Mouse (Mus musculus) B cell, adult 62 days (primary cell): Measurements from ENCODE around the gene Cabs1. TPM values are rescaled to one million over a fixed set of nuclear protein-coding genes. Genes with fewer than 3 reads are reported as not detected.

Source experiments
- total RNA-seq: library from RNA; stranded (reverse); gene quantifications from 4 replicates; pipeline ENCODE4 v1.2.4, GENCODE M21; 2023

Gene Cabs1
- not detected in 4 replicates for total RNA-seq

GRCm38 (mm10) chr5:87979139-87979538 lies at the start of gene Cabs1:
Gene Cabs1 (plus strand): TSS chr5:87979439.

GRCm38 (mm10) chr5:87969201-87969600 lies 10.0 kb upstream of the Cabs1 start, which contains the start of the genes 2310003L06Rik and Gm28434:
Gene 2310003L06Rik (plus strand): TSS chr5:87969459.
Gene Gm28434 (plus strand): TSS chr5:87969517.

GRCm38 (mm10) chr5:88002249-88002648 lies 23.0 kb downstream of the Cabs1 start, which contains the start of gene Smr3a:
Gene Smr3a (plus strand): TSS chr5:88002549.

Other genes with a start within 250 kb of the Cabs1 start
- not detected in 4 replicates for gene Csn1s2a, start 204.9 kb upstream of the Cabs1 start, total RNA-seq
- gene Csn1s2b, start 171.4 kb upstream of the Cabs1 start, total RNA-seq: not detected in 4 replicates
- gene Prr27, start 153.8 kb upstream of the Cabs1 start, total RNA-seq: not detected in 4 replicates
- gene Odam, start 94.4 kb upstream of the Cabs1 start, total RNA-seq: not detected in 4 replicates
- gene Csn3, start 53.9 kb upstream of the Cabs1 start, total RNA-seq: not detected in 4 replicates
- gene 2310003L06Rik, start 10.0 kb upstream of the Cabs1 start, total RNA-seq: not detected in 4 replicates
- gene Gm28434, start 9.9 kb upstream of the Cabs1 start, total RNA-seq: not detected in 4 replicates
- not detected in 4 replicates for gene Smr3a, start 23.1 kb downstream of the Cabs1 start, total RNA-seq
- gene Smr2, start 107.1 kb downstream of the Cabs1 start, total RNA-seq: not detected in 4 replicates
- gene Gm11116, start 132.1 kb downstream of the Cabs1 start, total RNA-seq: not detected in 4 replicates
- gene Gm11115, start 174.7 kb downstream of the Cabs1 start, total RNA-seq: not detected in 4 replicates